Mouse (Mus musculus) kidney, adult 10 weeks (tissue): ENCODE data around the gene Pigl. TPM values are rescaled to one million over a fixed set of nuclear protein-coding genes. Genes with fewer than 3 reads are reported as not detected.

Source experiments
- polyA plus RNA-seq: library from polyadenylated mRNA; stranded (reverse); fragments of 350-450 nt; fragmentation: Illumina TruSeq; extraction: RNeasy Lipid Tissue Mini Kit (QIAGEN cat#74804); gene quantifications from one replicate; pipeline ENCODE4 v1.2.3, GENCODE M21; 2014; ENCODE audit warnings: low read depth, low replicate concordance

Pigl gene
- 4.7 TPM for polyA plus RNA-seq

GRCm38 (mm10) chr11:62458276-62458724 is at the start of gene Pigl, which contains the start of gene Ncor1:
TSS of gene Pigl (plus strand) at chr11:62458460.
TSS of gene Ncor1 (minus strand) at chr11:62458541.

GRCm38 (mm10) chr11:62539089-62539890 is 81.0 kb downstream of the Pigl start, which contains the start of gene Cenpv:
TSS of gene Cenpv (minus strand) at chr11:62539261.

GRCm38 (mm10) chr11:62550727-62551225 is 92.5 kb downstream of the Pigl start, which contains the start of gene Ubb:
TSS of gene Ubb (plus strand) at chr11:62551171.

Other genes starting within 250 kb of the Pigl start
- 4.1 TPM for gene Adora2b, start 209.5 kb upstream of the Pigl start, polyA plus RNA-seq
- 8.4 TPM for gene Zswim7, start 177.1 kb upstream of the Pigl start, polyA plus RNA-seq
- gene Ttc19, start 177.0 kb upstream of the Pigl start, polyA plus RNA-seq = 78.2 TPM
- gene Ncor1, start 81 bp downstream of the Pigl start, polyA plus RNA-seq = 189 TPM
- 17.1 TPM for gene Cenpv, start 80.8 kb downstream of the Pigl start, polyA plus RNA-seq
- 40.9 TPM for gene Ubb, start 92.7 kb downstream of the Pigl start, polyA plus RNA-seq
- not detected for gene Trpv2, start 116.0 kb downstream of the Pigl start, polyA plus RNA-seq
- gene Lrrc75a, start 190.1 kb downstream of the Pigl start, polyA plus RNA-seq = 3.5 TPM
- gene Mmgt2, start 190.2 kb downstream of the Pigl start, polyA plus RNA-seq = 15.0 TPM